Mouse (Mus musculus): Measurements from ENCODE around the gene Tmem94.

DNA sequence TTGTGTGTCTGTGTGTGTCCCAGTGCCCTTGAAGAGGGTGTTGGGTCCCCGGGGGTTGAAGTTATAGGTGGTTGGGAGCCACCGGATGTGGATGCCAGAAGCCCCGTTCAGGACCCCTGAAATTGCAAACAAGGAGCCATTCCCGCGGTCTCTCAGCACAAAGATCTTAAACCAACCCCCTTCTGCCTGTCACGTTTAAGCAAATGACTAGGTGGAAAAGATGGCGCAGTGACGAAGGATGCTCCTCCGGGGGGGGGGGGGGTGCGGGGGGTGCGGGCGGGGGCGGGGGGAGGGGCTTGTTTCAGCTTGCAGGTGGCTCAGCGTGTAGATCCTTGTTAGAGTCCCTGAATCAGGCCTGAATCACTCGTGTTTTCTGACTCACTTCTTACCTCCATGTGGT lies 17.9 kb upstream of the Tmem94 start:
- TF ChIP-seq CTCF (IDR thresholded peaks at IDR 0.05; ENCODE audit: extremely low read depth, insufficient read length, insufficient replicate concordance, low read depth, low read length), result no peak
- no peak for TF ChIP-seq POLR2A (IDR thresholded peaks at IDR 0.05; ENCODE audit: low read depth, low read length)

Measured in small intestine, adult 2 months (tissue).